Mouse (Mus musculus) lung, embryonic 15.5 days (tissue): ENCODE measurements around the gene Usp7. TPM values are rescaled to one million over a fixed set of nuclear protein-coding genes. Genes with fewer than 3 reads are reported as not detected.

ENCODE experiments used
- ATAC-seq: fragments of 200-750 bp; cut with Nextera tagmentation; 2 replicates; pipeline ENCODE4 v1.8.0; 2017; ENCODE audit warnings: moderate number of reproducible peaks, borderline replicate concordance; ENCODE audit not compliant: low FRiP score, low TSS enrichment; ENCODE audit errors: extremely low read depth
- H3K27ac ChIP-seq: fragments of 300-500 bp; sonication (generic); 2 replicates; pipeline ENCODE4 v1.5.1; 2015; ENCODE audit warnings: moderate library complexity, mild to moderate bottlenecking, inconsistent platforms
- H3K27me3 ChIP-seq: fragments of 300-500 bp; sonication (generic); 2 replicates; pipeline ENCODE4 v1.6.1; 2015; ENCODE audit warnings: inconsistent platforms
- H3K36me3 ChIP-seq: fragments of 300-500 bp; sonication (generic); 2 replicates; pipeline ENCODE4 v1.6.1; 2015; ENCODE audit warnings: inconsistent platforms
- H3K4me1 ChIP-seq: fragments of 300-500 bp; sonication (generic); 2 replicates; pipeline ENCODE4 v1.6.1; 2015; ENCODE audit warnings: inconsistent platforms
- H3K4me2 ChIP-seq: fragments of 300-500 bp; sonication (generic); 2 replicates; pipeline ENCODE4 v1.6.1; 2015; ENCODE audit warnings: inconsistent platforms, mild to moderate bottlenecking, moderate library complexity
- H3K4me3 ChIP-seq: fragments of 300-500 bp; sonication (generic); 2 replicates; pipeline ENCODE4 v1.5.1; 2015; ENCODE audit warnings: mild to moderate bottlenecking, inconsistent platforms
- H3K9ac ChIP-seq: fragments of 300-500 bp; sonication (generic); 2 replicates; pipeline ENCODE4 v1.6.1; 2015; ENCODE audit warnings: inconsistent platforms
- H3K9me3 ChIP-seq: fragments of 300-500 bp; sonication (generic); 2 replicates; pipeline ENCODE4 v1.6.1; 2016; ENCODE audit warnings: inconsistent platforms
- WGBS: fragments of 180-500 bp; shearing (Covaris S2); methylation state at CpG from one replicate; pipeline ENCODE4 v1.1.7; 2015; 5-methylcytosine and 5-hydroxymethylcytosine counted together
- polyA plus RNA-seq: library from polyadenylated mRNA; unstranded; fragments of >200 nt; fragmentation: Nextera tagmentation; extraction: Ambion mirVana; gene quantifications from 2 replicates; pipeline ENCODE4 v1.2.1, GENCODE M21; 2015

The Usp7 gene
- polyA plus RNA-seq, result 24.8 and 26.7 TPM in 2 replicates

- no peaks in the 10 kb centered on the region for H3K27me3 ChIP-seq
- no peak within 1 kb of the TSS for H3K9ac ChIP-seq
- H3K27ac ChIP-seq, result no peak within 1 kb of the TSS
- ATAC-seq, result no peak
- no peaks in the 10 kb centered on the region for H3K9me3 ChIP-seq
- WGBS, result 87% methylated on average over 20 of the region's 20 CpGs
- no peaks in the 10 kb centered on the region for H3K36me3 ChIP-seq
- H3K4me3 ChIP-seq, result no peak within 1 kb of the TSS
- H3K4me1 ChIP-seq, result no peaks in the 10 kb centered on the region
- H3K4me2 ChIP-seq, result no peak within 1 kb of the TSS
These were observed at the start of gene Usp7 for GRCm38 (mm10) chr16:8791949-8792557. TSS of gene Usp7 (minus strand) at chr16:8792308.

- peaks cover 55% of the 10 kb centered on the region for H3K36me3 ChIP-seq
- 92% methylated on average over 3 of the region's 3 CpGs for WGBS
- no peaks in the 10 kb centered on the region for H3K27me3 ChIP-seq
- H3K9ac ChIP-seq, result no peak overlapping the region
- H3K4me3 ChIP-seq, result no peak overlapping the region
- H3K4me2 ChIP-seq, result no peak overlapping the region
- no peak for ATAC-seq
- H3K9me3 ChIP-seq, result no peaks in the 10 kb centered on the region
- H3K4me1 ChIP-seq, result no peaks in the 10 kb centered on the region
- H3K27ac ChIP-seq, result no peak overlapping the region
These were observed 48.4 kb upstream of the Usp7 start for GRCm38 (mm10) chr16:8840557-8840956.

GRCm38 (mm10) chr16:8838921-8839320 is 46.8 kb upstream of the Usp7 start:
- Histone ChIP-seq H3K4me1 (peaks cover 2% of the 10 kb centered on the region; the same call in 1 of the 2 replicates), H3K9ac (no peak overlapping the region), H3K4me2 (no peak overlapping the region), H3K27ac (no peak overlapping the region), H3K36me3 (peaks cover 57% of the 10 kb centered on the region), H3K9me3 (no peaks in the 10 kb centered on the region), H3K4me3 (no peak overlapping the region), H3K27me3 (no peaks in the 10 kb centered on the region)
- no peak for ATAC-seq

- Histone ChIP-seq H3K36me3 (peaks cover 53% of the 10 kb centered on the region), H3K4me1 (peaks cover 14% of the 10 kb centered on the region), H3K4me3 (no peak overlapping the region), H3K9me3 (no peaks in the 10 kb centered on the region), H3K27ac (no peak overlapping the region), H3K27me3 (no peaks in the 10 kb centered on the region), H3K9ac (no peak overlapping the region), H3K4me2 (no peak overlapping the region)
- ATAC-seq, result no peak
- WGBS, result 93% methylated on average over 1 of the region's 1 CpGs
These were observed 45.5 kb upstream of the Usp7 start for GRCm38 (mm10) chr16:8837595-8837994.

- no peak overlapping the region for H3K9ac ChIP-seq
- peaks cover 19% of the 10 kb centered on the region for H3K4me1 ChIP-seq
- H3K27ac ChIP-seq, result no peak overlapping the region
- no peaks in the 10 kb centered on the region for H3K27me3 ChIP-seq
- H3K4me3 ChIP-seq, result no peak overlapping the region
- H3K4me2 ChIP-seq, result no peak overlapping the region
- 86% methylated on average over 1 of the region's 1 CpGs for WGBS
- peaks cover 52% of the 10 kb centered on the region for H3K36me3 ChIP-seq
- ATAC-seq, result no peak
- no peaks in the 10 kb centered on the region for H3K9me3 ChIP-seq
These were observed 44.8 kb upstream of the Usp7 start for GRCm38 (mm10) chr16:8836876-8837275.

- Histone ChIP-seq H3K4me2 (peak overlapping the region; percentile 79), H3K4me3 (peak overlapping the region; percentile 98), H3K36me3 (0 out of 2 replicates have a peak, but pooled peaks cover 13% of the 10 kb centered on the region), H3K27me3 (no peaks in the 10 kb centered on the region), H3K4me1 (peaks cover 25% of the 10 kb centered on the region), H3K27ac (no peak overlapping the region; the same call in 1 of the 2 replicates), H3K9ac (peak overlapping the region; percentile 98), H3K9me3 (no peaks in the 10 kb centered on the region)
- 2% methylated on average over 12 of the region's 12 CpGs for WGBS
- no peak for ATAC-seq
These were observed 39.1 kb upstream of the Usp7 start for GRCm38 (mm10) chr16:8831241-8831640.

GRCm38 (mm10) chr16:8830431-8831211 is 38.5 kb upstream of the Usp7 start:
- peak overlapping the region; percentile 94 for H3K27ac ChIP-seq
- H3K9me3 ChIP-seq, result no peaks in the 10 kb centered on the region
- H3K4me2 ChIP-seq, result peak overlapping the region; percentile 79
- under 1% methylated on average over 74 of the region's 74 CpGs for WGBS
- H3K4me3 ChIP-seq, result peak overlapping the region; percentile 98
- peak; percentile 20; the same call in 1 of the 2 replicates for ATAC-seq
- H3K27me3 ChIP-seq, result no peaks in the 10 kb centered on the region
- H3K4me1 ChIP-seq, result peaks cover 25% of the 10 kb centered on the region
- peak overlapping the region; percentile 98 for H3K9ac ChIP-seq
- H3K36me3 ChIP-seq, result 0 out of 2 replicates have a peak, but pooled peaks cover 13% of the 10 kb centered on the region

- H3K4me3 ChIP-seq, result peak within 1 kb of the TSS; percentile 98
- H3K9me3 ChIP-seq, result no peaks in the 10 kb centered on the region
- H3K4me2 ChIP-seq, result peak within 1 kb of the TSS; percentile 92
- peak; percentile 96 for ATAC-seq
- H3K9ac ChIP-seq, result peak within 1 kb of the TSS; percentile 98
- H3K27ac ChIP-seq, result peak within 1 kb of the TSS; percentile 94
- under 1% methylated on average over 78 of the region's 80 CpGs for WGBS
- H3K27me3 ChIP-seq, result no peaks in the 10 kb centered on the region
- H3K4me1 ChIP-seq, result peaks cover 25% of the 10 kb centered on the region
- 0 out of 2 replicates have a peak, but pooled peaks cover 9% of the 10 kb centered on the region for H3K36me3 ChIP-seq
These were observed 37.7 kb upstream of the Usp7 start, which contains the start of gene 1810013L24Rik for GRCm38 (mm10) chr16:8829564-8830359. TSS of gene 1810013L24Rik (plus strand) at chr16:8830100.

GRCm38 (mm10) chr16:8828636-8829563 is 36.8 kb upstream of the Usp7 start:
- no peaks in the 10 kb centered on the region for H3K27me3 ChIP-seq
- H3K4me2 ChIP-seq, result peak overlapping the region; percentile 92
- peak overlapping the region; percentile 49 for H3K9ac ChIP-seq
- H3K36me3 ChIP-seq, result 0 out of 2 replicates have a peak, but pooled peaks cover 9% of the 10 kb centered on the region
- H3K27ac ChIP-seq, result peak overlapping the region; percentile 91
- H3K4me3 ChIP-seq, result peak overlapping the region; percentile 98
- peak; percentile 37 for ATAC-seq
- H3K9me3 ChIP-seq, result no peaks in the 10 kb centered on the region
- WGBS, result 10% methylated on average over 33 of the region's 33 CpGs
- H3K4me1 ChIP-seq, result peaks cover 23% of the 10 kb centered on the region

- no peak overlapping the region for H3K27ac ChIP-seq
- H3K36me3 ChIP-seq, result 0 out of 2 replicates have a peak, but pooled peaks cover 2% of the 10 kb centered on the region
- no peak overlapping the region for H3K4me3 ChIP-seq
- no peaks in the 10 kb centered on the region for H3K27me3 ChIP-seq
- no peak overlapping the region for H3K4me2 ChIP-seq
- no peak for ATAC-seq
- no peak overlapping the region for H3K9ac ChIP-seq
- WGBS, result 84% methylated on average over 7 of the region's 7 CpGs
- peaks cover 9% of the 10 kb centered on the region for H3K4me1 ChIP-seq
- H3K9me3 ChIP-seq, result no peaks in the 10 kb centered on the region
These were observed 35.3 kb upstream of the Usp7 start for GRCm38 (mm10) chr16:8827366-8827765.

- WGBS, result 63% methylated on average over 2 of the region's 2 CpGs
- no peaks in the 10 kb centered on the region for H3K36me3 ChIP-seq
- ATAC-seq, result peak; percentile 32; the same call in 1 of the 2 replicates
- no peaks in the 10 kb centered on the region for H3K27me3 ChIP-seq
- H3K4me2 ChIP-seq, result no peak overlapping the region
- H3K4me1 ChIP-seq, result no peaks in the 10 kb centered on the region
- H3K4me3 ChIP-seq, result no peak overlapping the region
- H3K9ac ChIP-seq, result no peak overlapping the region
- no peak overlapping the region for H3K27ac ChIP-seq
- H3K9me3 ChIP-seq, result no peaks in the 10 kb centered on the region
These were observed 31.6 kb upstream of the Usp7 start for GRCm38 (mm10) chr16:8823661-8824060.
